Mouse (Mus musculus) CD4-positive, CD25-positive, alpha-beta regulatory T cell, adult 4 months (primary cell): ENCODE data around the gene Rabgef1. TPM values are rescaled to one million over a fixed set of nuclear protein-coding genes. Genes with fewer than 3 reads are reported as not detected.

Source experiments
- polyA plus RNA-seq, 2 experiments: library from polyadenylated mRNA; unstranded; fragments of 100-300 nt; shearing (Covaris generic); gene quantifications; one replicate each; pipeline ENCODE4 v1.2.1; 2017

The Rabgef1 gene
- polyA plus RNA-seq, 2 experiments from 2014 or later: 32.1 to 43.4 TPM

Other genes with a start within 250 kb of the Rabgef1 start
- gene Vkorc1l1, start 229.8 kb upstream of the Rabgef1 start, polyA plus RNA-seq: 1 to 10 TPM; 5.0 to 6.2 TPM
- gene Gusb, start 168.7 kb upstream of the Rabgef1 start, polyA plus RNA-seq: 10 to 100 TPM; 49.4 to 60.6 TPM
- 100 to 1,000 TPM; 102 to 103 TPM for gene Asl, start 142.6 kb upstream of the Rabgef1 start, polyA plus RNA-seq
- 10 to 100 TPM; 60.0 to 75.7 TPM for gene Crcp, start 142.5 kb upstream of the Rabgef1 start, polyA plus RNA-seq
- 1 to 10 TPM; 1.8 to 3.6 TPM for gene Tpst1, start 98.5 kb upstream of the Rabgef1 start, polyA plus RNA-seq
- 1 to 10 TPM; 2.2 to 2.8 TPM for gene Kctd7, start 26.9 kb upstream of the Rabgef1 start, polyA plus RNA-seq
- 10 to 100 TPM; 10.7 to 15.0 TPM for gene Tmem248, start 45.3 kb downstream of the Rabgef1 start, polyA plus RNA-seq
- 100 to 1,000 TPM; 124 to 164 TPM for gene Sbds, start 83.7 kb downstream of the Rabgef1 start, polyA plus RNA-seq
- gene Tyw1, start 83.8 kb downstream of the Rabgef1 start, polyA plus RNA-seq: 10 to 100 TPM; 22.1 to 44.6 TPM
- gene Caln1, start 197.7 kb downstream of the Rabgef1 start, polyA plus RNA-seq: not detected
- not detected for gene A330070K13Rik, start 212.8 kb downstream of the Rabgef1 start, polyA plus RNA-seq